ENCODE assay signal across 31 mouse cellular contexts in genomic region chr8:93131233-93131980, GRCm38 (mm10). TPM values are rescaled to one million over a fixed set of nuclear protein-coding genes. Genes with fewer than 3 reads are reported as not detected.
DNase-seq lines count a peak whose midpoint lies in the region; ATAC-seq and TF ChIP-seq lines count a peak whose summit lies in the region.
"Had no signal": no experiment of that assay in that cellular context is flagged by ENCODE, and none has a peak within 500 bp of the region (broad histone marks: within the 10 kb centered on the region; RNA-seq: fewer than 3 reads in every experiment).

TSS of gene Ces1c (minus strand) at chr8:93131283.

- ATAC-seq in liver, embryonic 11.5 days (replicated peaks; ENCODE audit: low FRiP score): no peak
- ATAC-seq: forebrain, embryonic 15.5 days; hindbrain, embryonic 16.5 days; Patski had no signal

- peak within 1 kb of the TSS; percentile 67 for H3K27ac ChIP-seq in liver, adult 2 months (replicated peaks; ENCODE audit: insufficient read depth, low read depth, low read length)
- H3K27ac ChIP-seq in liver, embryonic 11.5 days (ENCODE audit: low read depth, low read length): no peak within 1 kb of the TSS
- H3K27ac ChIP-seq: embryonic facial prominence, embryonic 10.5 days; embryonic facial prominence, embryonic 13.5 days; forebrain, embryonic 12.5 days; forebrain, embryonic 15.5 days; heart, embryonic 15.5 days; hindbrain, embryonic 10.5 days; hindbrain, embryonic 13.5 days had no signal

- H3K9ac ChIP-seq in liver, adult 2 months (ENCODE audit: low read depth, low read length): peak within 1 kb of the TSS; percentile 90
- no peak within 1 kb of the TSS for H3K9ac ChIP-seq in liver, embryonic 11.5 days (ENCODE audit: low read depth, low read length)
- H3K9ac ChIP-seq: embryonic facial prominence, embryonic 13.5 days; forebrain, embryonic 12.5 days; forebrain, embryonic 15.5 days; heart, embryonic 12.5 days; heart, embryonic 15.5 days; hindbrain, embryonic 13.5 days had no signal

- TF ChIP-seq CTCF in liver, adult 2 months (IDR thresholded peaks at IDR 0.05; ENCODE audit: low read depth, low read length): no peak

- TF ChIP-seq POLR2A in liver, adult 2 months (IDR thresholded peaks at IDR 0.05; ENCODE audit: extremely low read depth, insufficient read depth, low read length): peak; percentile 74; the same call in 1 of the 2 replicates

- no peaks in the 10 kb centered on the region for H3K9me3 ChIP-seq in liver, embryonic 11.5 days (ENCODE audit: control insufficient read depth, low read length)
- H3K9me3 ChIP-seq: embryonic facial prominence, embryonic 10.5 days; embryonic facial prominence, embryonic 13.5 days; forebrain, embryonic 12.5 days; forebrain, embryonic 15.5 days; G1E; heart, embryonic 12.5 days; heart, embryonic 15.5 days; hindbrain, embryonic 10.5 days; hindbrain, embryonic 13.5 days had no signal

- H3K4me2 ChIP-seq in liver, embryonic 11.5 days: no peak within 1 kb of the TSS
- H3K4me2 ChIP-seq: embryonic facial prominence, embryonic 13.5 days; forebrain, embryonic 12.5 days; forebrain, embryonic 15.5 days; heart, embryonic 12.5 days; heart, embryonic 15.5 days; hindbrain, embryonic 13.5 days had no signal

- H3K27me3 ChIP-seq in liver, adult 2 months (ENCODE audit: control insufficient read depth, insufficient read depth, low read length): no peaks in the 10 kb centered on the region
- H3K27me3 ChIP-seq in liver, embryonic 11.5 days (replicated peaks; ENCODE audit: control insufficient read depth, insufficient read depth, low read length): no peaks in the 10 kb centered on the region
- H3K27me3 ChIP-seq: embryonic facial prominence, embryonic 13.5 days; forebrain, embryonic 12.5 days; forebrain, embryonic 15.5 days; heart, embryonic 12.5 days; heart, embryonic 15.5 days; hindbrain, embryonic 13.5 days; Patski had no signal

- H3K36me3 ChIP-seq in liver, adult 2 months (ENCODE audit: control insufficient read depth, insufficient read depth, low read length): peaks cover 17% of the 10 kb centered on the region
- no peaks in the 10 kb centered on the region for H3K36me3 ChIP-seq in liver, embryonic 11.5 days (ENCODE audit: control insufficient read depth, insufficient read depth, low read length)
- H3K36me3 ChIP-seq: embryonic facial prominence, embryonic 10.5 days; embryonic facial prominence, embryonic 13.5 days; forebrain, embryonic 12.5 days; forebrain, embryonic 15.5 days; G1E; heart, embryonic 12.5 days; heart, embryonic 15.5 days; hindbrain, embryonic 10.5 days; hindbrain, embryonic 13.5 days had no signal

- 13% methylated on average over 3 of the region's 3 CpGs for WGBS in liver, adult 2 months
- 69% methylated on average over 3 of the region's 3 CpGs for WGBS in liver, embryonic 11.5 days

- no peaks in the 10 kb centered on the region; the same call in 1 of the 2 replicates for H3K79me2 ChIP-seq in liver, adult 2 months (ENCODE audit: control insufficient read depth, insufficient read depth, low read length)

- DNase-seq in adrenal gland, postnatal 14 days: no peak
- no peak for DNase-seq in adrenal gland, adult (ENCODE audit: inconsistent age in 2 of 2, low spot score in 1 of 2)
- peak; percentile 98 for DNase-seq in liver, adult 2 months (ENCODE audit: extremely low read depth, low read depth, low spot score)
- DNase-seq in liver, embryonic 11.5 days (ENCODE audit: low spot score): no peak
- DNase-seq in right cerebral cortex, postnatal 25 days: peak; percentile 5
- DNase-seq in right cerebral cortex, adult 18-20 months: no peak
- DNase-seq: adrenal gland, adult 8-10 months; B cell, adult 2 months; cerebellum, adult 11-12 months; cerebellum, adult 8-10 months; cerebellum, postnatal 36 days; gastrocnemius, postnatal 25 days; heart, adult 18-20 months; heart, postnatal 10 days; heart, postnatal 36 days had no signal

- H3K4me1 ChIP-seq in liver, adult 2 months (ENCODE audit: control insufficient read depth, insufficient read depth, low read length): peaks cover 25% of the 10 kb centered on the region
- no peaks in the 10 kb centered on the region for H3K4me1 ChIP-seq in liver, embryonic 11.5 days (replicated peaks; ENCODE audit: control insufficient read depth, insufficient read depth, low read length)
- H3K4me1 ChIP-seq: embryonic facial prominence, embryonic 10.5 days; embryonic facial prominence, embryonic 13.5 days; forebrain, embryonic 12.5 days; forebrain, embryonic 15.5 days; heart, embryonic 12.5 days; heart, embryonic 15.5 days; hindbrain, embryonic 10.5 days; hindbrain, embryonic 13.5 days had no signal

- peak within 1 kb of the TSS; percentile 58 for H3K4me3 ChIP-seq in liver, adult 2 months (ENCODE audit: insufficient read depth, low read depth, low read length)
- H3K4me3 ChIP-seq in liver, embryonic 11.5 days (ENCODE audit: low read depth, low read length): no peak within 1 kb of the TSS
- H3K4me3 ChIP-seq: embryonic facial prominence, embryonic 10.5 days; embryonic facial prominence, embryonic 13.5 days; erythroblast, embryonic 14.5 days; forebrain, embryonic 12.5 days; forebrain, embryonic 15.5 days; heart, embryonic 12.5 days; heart, embryonic 15.5 days; hindbrain, embryonic 10.5 days; hindbrain, embryonic 13.5 days had no signal

RNA-seq across cellular contexts. Expression of gene Ces1c, which starts in this region (rescaled TPM):
- 12.6 and 253 TPM in 2 replicates for total RNA-seq in adrenal gland, postnatal 14 days (2021)
- 4,024 and 4,244 TPM in 2 replicates for total RNA-seq in liver, adult 2 months (2014; rRNA removed)
- polyA plus RNA-seq in liver, adult 2 months (2012; rRNA removed): 2,214 and 2,228 TPM in 2 replicates
- 0.22 TPM in 1 of 2 replicates, not detected in the other for polyA plus RNA-seq in liver, embryonic 11.5 days (2014; fragmentation: Nextera tagmentation; extraction: Ambion mirVana)
- total RNA-seq: CH12.LX; G1E; gastrocnemius, postnatal 25 days; heart, adult 18-20 months; heart, postnatal 10 days; heart, postnatal 36 days had no signal
- polyA plus RNA-seq: brain, embryonic 14.5 days; cortical plate, adult 2 months; embryonic facial prominence, embryonic 10.5 days; embryonic facial prominence, embryonic 13.5 days; erythroblast, embryonic 14.5 days; forebrain, embryonic 12.5 days; forebrain, embryonic 15.5 days; G1E; gonadal fat pad, adult 2 months; heart, embryonic 12.5 days; heart, embryonic 15.5 days; hindbrain, embryonic 10.5 days; hindbrain, embryonic 13.5 days; hindbrain, embryonic 16.5 days; Patski had no signal

Comparison
In these comparisons a context has a peak if more than half of its experiments do, and no peak if none do; other contexts are left out.
1. RNA of gene Ces1c (total RNA-seq): 4,024 to 4,244 TPM in liver, adult 2 months; 12.6 to 253 TPM in adrenal gland, postnatal 14 days; every median in the first group is over 10 times any median in the second.
2. RNA of gene Ces1c (polyA plus RNA-seq): 2,214 to 2,228 TPM in liver, adult 2 months; 0.22 TPM in liver, embryonic 11.5 days; every median in the first group is over 1,000 times any median in the second.
3. DNase-seq: peak in liver, adult 2 months (single experiment) and right cerebral cortex, postnatal 25 days (single experiment); none in adrenal gland, postnatal 14 days (single experiment), adrenal gland, adult (0 of 2), liver, embryonic 11.5 days (single experiment) and right cerebral cortex, adult 18-20 months (single experiment).